Mouse (Mus musculus) testis, adult 2 months (tissue): ENCODE measurements around the gene Orm2. TPM values are rescaled to one million over a fixed set of nuclear protein-coding genes. Genes with fewer than 3 reads are reported as not detected.
"Not testable (repeated sequence)": the region's sequence is repeated elsewhere in the genome, so short reads cannot be mapped to it uniquely, and the experiment has no call there.

Experiments
- H3K27ac ChIP-seq: fragments of 200-500 bp; 2 replicates; pipeline ENCODE4 v1.5.1; 2012; ENCODE audit warnings: low read depth, low read length; ENCODE audit not compliant: control insufficient read depth, insufficient read depth
- H3K27me3 ChIP-seq: fragments of 200-500 bp; 2 replicates; pipeline ENCODE4 v1.6.1; 2012; ENCODE audit warnings: mild to moderate bottlenecking, low read length, moderate library complexity; ENCODE audit not compliant: control insufficient read depth, insufficient read depth
- H3K36me3 ChIP-seq: fragments of 200-500 bp; 2 replicates; pipeline ENCODE4 v1.6.1; 2012; ENCODE audit warnings: mild to moderate bottlenecking, low read length; ENCODE audit not compliant: control insufficient read depth, insufficient read depth
- H3K4me1 ChIP-seq: fragments of 200-500 bp; 2 replicates; pipeline ENCODE4 v1.6.1; 2012; ENCODE audit warnings: low read length; ENCODE audit not compliant: control insufficient read depth, insufficient read depth
- H3K4me3 ChIP-seq: fragments of 200-500 bp; 2 replicates; pipeline ENCODE4 v1.5.1; 2012; ENCODE audit warnings: low read depth, mild to moderate bottlenecking, low read length, moderate library complexity, mixed read lengths; ENCODE audit not compliant: control insufficient read depth
- CTCF ChIP-seq: fragments of 200-500 bp; IDR thresholded peaks from 2 replicates; pipeline ENCODE4 v1.5.1; 2012; ENCODE audit warnings: low read depth, mild to moderate bottlenecking, inconsistent platforms, low read length, moderate library complexity; ENCODE audit not compliant: control insufficient read depth, insufficient read depth, insufficient replicate concordance
- POLR2A ChIP-seq: fragments of 200-500 bp; IDR thresholded peaks from 2 replicates; pipeline ENCODE4 v1.6.1; 2012; ENCODE audit warnings: low read depth, mild to moderate bottlenecking, inconsistent platforms, low read length, moderate library complexity; ENCODE audit not compliant: control insufficient read depth
- polyA plus RNA-seq: library from polyadenylated mRNA; depleted of rRNA; stranded (reverse); fragments of >200 nt; gene quantifications from 2 replicates; pipeline ENCODE4 v1.2.3, GENCODE M21; 2012; rRNA removed

Orm2 gene
- not detected in 2 replicates for polyA plus RNA-seq

- Histone ChIP-seq H3K27me3 (no peaks in the 10 kb centered on the region), H3K4me3 (no peak within 1 kb of the TSS), H3K36me3 (no peaks in the 10 kb centered on the region), H3K4me1 (no peaks in the 10 kb centered on the region), H3K27ac (no peak within 1 kb of the TSS)
- no peak for TF ChIP-seq CTCF
Measured at GRCm38 (mm10) chr4:63362150-63362549, at the start of gene Orm2. Gene Orm2, plus strand, starts transcription at chr4:63362449.

- Histone ChIP-seq H3K4me1 (no peaks in the 10 kb centered on the region), H3K4me3 (no peak overlapping the region), H3K27me3 (no peaks in the 10 kb centered on the region), H3K27ac (no peak overlapping the region), H3K36me3 (no peaks in the 10 kb centered on the region)
- TF ChIP-seq POLR2A (no peak), CTCF (no peak)
Measured at GRCm38 (mm10) chr4:63314063-63314462, 48.2 kb upstream of the Orm2 start.

GRCm38 (mm10) chr4:63316076-63316746 lies 46.0 kb upstream of the Orm2 start:
- Histone ChIP-seq H3K4me3 (no peak overlapping the region), H3K4me1 (no peaks in the 10 kb centered on the region), H3K36me3 (no peaks in the 10 kb centered on the region), H3K27ac (no peak overlapping the region), H3K27me3 (no peaks in the 10 kb centered on the region)
- TF ChIP-seq CTCF (no peak), POLR2A (no peak)

- H3K27ac ChIP-seq, H3K27me3 ChIP-seq, H3K4me3 ChIP-seq, H3K4me1 ChIP-seq, H3K36me3 ChIP-seq: not testable (repeated sequence)
- peak; percentile 17; the same call in 1 of the 2 replicates for TF ChIP-seq CTCF
Measured at GRCm38 (mm10) chr4:63319566-63319965, 42.7 kb upstream of the Orm2 start.

- TF ChIP-seq CTCF (no peak), POLR2A (no peak)
- no peaks in the 10 kb centered on the region for H3K4me1 ChIP-seq
- H3K36me3 ChIP-seq: no peaks in the 10 kb centered on the region
- H3K27ac ChIP-seq: no peak overlapping the region
- H3K27me3 ChIP-seq: no peaks in the 10 kb centered on the region
- H3K4me3 ChIP-seq: no peak overlapping the region
Measured at GRCm38 (mm10) chr4:63323275-63323815, 38.9 kb upstream of the Orm2 start.

- no peak overlapping the region for H3K27ac ChIP-seq
- no peaks in the 10 kb centered on the region for H3K36me3 ChIP-seq
- no peak overlapping the region for H3K4me3 ChIP-seq
- no peaks in the 10 kb centered on the region; the same call in 1 of the 2 replicates for H3K4me1 ChIP-seq
- no peak for TF ChIP-seq POLR2A
- TF ChIP-seq CTCF: no peak
- H3K27me3 ChIP-seq: no peaks in the 10 kb centered on the region
Measured at GRCm38 (mm10) chr4:63333403-63333802, 28.8 kb upstream of the Orm2 start.

- Histone ChIP-seq H3K27ac (no peak overlapping the region), H3K36me3 (no peaks in the 10 kb centered on the region), H3K4me1 (no peaks in the 10 kb centered on the region), H3K4me3 (no peak overlapping the region), H3K27me3 (no peaks in the 10 kb centered on the region)
- no peak for TF ChIP-seq POLR2A
- TF ChIP-seq CTCF: no peak
Measured at GRCm38 (mm10) chr4:63338414-63339076, 23.7 kb upstream of the Orm2 start.
